Mouse (Mus musculus) brain, embryonic 14.5 days (tissue): ENCODE results near the gene Dbnl.

Experiments
- CTCF ChIP-seq: fragments of 200-500 bp; IDR thresholded peaks from 2 replicates; pipeline ENCODE4 v1.5.1; 2012; ENCODE audit warnings: inconsistent platforms, mild to moderate bottlenecking, moderate library complexity, borderline replicate concordance; ENCODE audit not compliant: insufficient read depth, insufficient read length; ENCODE audit errors: extremely low read depth
- POLR2A ChIP-seq: fragments of 200-500 bp; IDR thresholded peaks from 2 replicates; pipeline ENCODE4 v1.6.1; 2012; ENCODE audit warnings: mild to moderate bottlenecking, inconsistent platforms, borderline replicate concordance; ENCODE audit not compliant: poor library complexity, insufficient read depth, insufficient read length, severe bottlenecking; ENCODE audit errors: extremely low read depth

DNA sequence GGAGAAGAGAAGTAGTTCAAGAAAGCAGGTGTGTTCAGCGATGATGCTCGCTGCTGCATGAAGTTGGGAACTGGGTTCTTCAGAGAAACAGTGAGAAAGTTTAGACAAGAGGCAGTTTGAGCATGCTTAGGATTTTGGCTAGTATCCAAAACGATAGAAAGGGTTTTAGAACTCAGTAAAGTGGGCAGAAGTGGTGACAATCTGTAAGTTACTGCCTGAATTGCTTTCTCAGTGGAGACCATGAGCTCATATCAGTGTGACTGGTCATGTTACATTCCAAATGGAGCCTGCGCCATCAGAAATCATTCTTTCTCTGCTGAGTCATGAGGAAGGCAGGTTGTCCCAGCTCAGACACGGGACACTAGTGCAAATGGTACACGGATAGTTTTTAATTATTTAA, 22.3 kb upstream of the Dbnl start:
- TF ChIP-seq CTCF (no peak), POLR2A (no peak)
